Mouse (Mus musculus): Measurements from ENCODE around the gene Tarsl2. TPM values are rescaled to one million over a fixed set of nuclear protein-coding genes. Genes with fewer than 3 reads are reported as not detected.

Gene Tarsl2
- polyA plus RNA-seq, 1 experiment from 2014 or later: 7.0 TPM

GRCm38 (mm10) chr7:65678900-65679595, 34.4 kb downstream of the Tarsl2 start:
- Histone ChIP-seq H3K36me3 (ENCODE audit: control insufficient read depth, insufficient read depth, low read length) (no peaks in the 10 kb centered on the region), H3K27ac (ENCODE audit: low read length) (no peak overlapping the region), H3K4me3 (ENCODE audit: low read length) (no peak overlapping the region), H3K9me3 (ENCODE audit: control insufficient read depth, low read length) (no peaks in the 10 kb centered on the region), H3K27me3 (ENCODE audit: control insufficient read depth, insufficient read depth, low read depth, low read length) (no peaks in the 10 kb centered on the region), H3K9ac (ENCODE audit: low read length) (no peak overlapping the region), H3K4me1 (replicated peaks; ENCODE audit: control insufficient read depth, insufficient read depth, low read length) (no peaks in the 10 kb centered on the region), H3K4me2 (ENCODE audit: low read depth, low read length) (no peak overlapping the region)
- ATAC-seq (ENCODE audit: low read depth): no peak
- 57% methylated on average over 7 of the region's 7 CpGs for WGBS

- Histone ChIP-seq H3K27ac (ENCODE audit: low read length) (no peak overlapping the region), H3K9ac (ENCODE audit: low read length) (no peak overlapping the region), H3K4me1 (replicated peaks; ENCODE audit: control insufficient read depth, insufficient read depth, low read length) (no peaks in the 10 kb centered on the region), H3K4me3 (ENCODE audit: low read length) (no peak overlapping the region), H3K36me3 (ENCODE audit: control insufficient read depth, insufficient read depth, low read length) (no peaks in the 10 kb centered on the region), H3K27me3 (ENCODE audit: control insufficient read depth, insufficient read depth, low read depth, low read length) (no peaks in the 10 kb centered on the region), H3K4me2 (ENCODE audit: low read depth, low read length) (no peak overlapping the region), H3K9me3 (ENCODE audit: control insufficient read depth, low read length) (no peaks in the 10 kb centered on the region)
- no peak for ATAC-seq (ENCODE audit: low read depth)
- WGBS: 44% methylated on average over 5 of the region's 5 CpGs
Measured at GRCm38 (mm10) chr7:65681166-65681565, 36.5 kb downstream of the Tarsl2 start.

GRCm38 (mm10) chr7:65684256-65684835, 39.6 kb downstream of the Tarsl2 start:
- H3K36me3 ChIP-seq (ENCODE audit: control insufficient read depth, insufficient read depth, low read length): no peaks in the 10 kb centered on the region
- H3K4me1 ChIP-seq (replicated peaks; ENCODE audit: control insufficient read depth, insufficient read depth, low read length): no peaks in the 10 kb centered on the region
- H3K4me2 ChIP-seq (ENCODE audit: low read depth, low read length): no peak overlapping the region
- H3K9me3 ChIP-seq (ENCODE audit: control insufficient read depth, low read length): no peaks in the 10 kb centered on the region
- H3K9ac ChIP-seq (ENCODE audit: low read length): no peak overlapping the region
- no peak overlapping the region for H3K27ac ChIP-seq (ENCODE audit: low read length)
- no peaks in the 10 kb centered on the region for H3K27me3 ChIP-seq (ENCODE audit: control insufficient read depth, insufficient read depth, low read depth, low read length)
- WGBS: 54% methylated on average over 7 of the region's 7 CpGs
- H3K4me3 ChIP-seq (ENCODE audit: low read length): no peak overlapping the region
- ATAC-seq (ENCODE audit: low read depth): no peak

GRCm38 (mm10) chr7:65686664-65687063, 42.0 kb downstream of the Tarsl2 start:
- ATAC-seq (ENCODE audit: low read depth): no peak
- 92% methylated on average over 9 of the region's 9 CpGs for WGBS
- Histone ChIP-seq H3K27ac (ENCODE audit: low read length) (no peak overlapping the region), H3K36me3 (ENCODE audit: control insufficient read depth, insufficient read depth, low read length) (no peaks in the 10 kb centered on the region), H3K4me3 (ENCODE audit: low read length) (no peak overlapping the region), H3K4me2 (ENCODE audit: low read depth, low read length) (no peak overlapping the region), H3K27me3 (ENCODE audit: control insufficient read depth, insufficient read depth, low read depth, low read length) (no peaks in the 10 kb centered on the region), H3K4me1 (replicated peaks; ENCODE audit: control insufficient read depth, insufficient read depth, low read length) (no peaks in the 10 kb centered on the region), H3K9ac (ENCODE audit: low read length) (no peak overlapping the region), H3K9me3 (ENCODE audit: control insufficient read depth, low read length) (no peaks in the 10 kb centered on the region)

GRCm38 (mm10) chr7:65690869-65691268, 46.2 kb downstream of the Tarsl2 start, which contains the start of gene Tm2d3:
Gene Tm2d3 (plus strand): TSS chr7:65691169.
- no peaks in the 10 kb centered on the region for H3K27me3 ChIP-seq (ENCODE audit: control insufficient read depth, insufficient read depth, low read depth, low read length)
- no peak within 1 kb of the TSS; the same call in 1 of the 2 replicates for H3K27ac ChIP-seq (ENCODE audit: low read length)
- peaks cover 5% of the 10 kb centered on the region; the same call in 1 of the 2 replicates for H3K36me3 ChIP-seq (ENCODE audit: control insufficient read depth, insufficient read depth, low read length)
- no peaks in the 10 kb centered on the region for H3K9me3 ChIP-seq (ENCODE audit: control insufficient read depth, low read length)
- no peak within 1 kb of the TSS for H3K4me3 ChIP-seq (ENCODE audit: low read length)
- H3K4me1 ChIP-seq (replicated peaks; ENCODE audit: control insufficient read depth, insufficient read depth, low read length): peaks cover 14% of the 10 kb centered on the region
- no peak for ATAC-seq (ENCODE audit: low read depth)
- H3K9ac ChIP-seq (ENCODE audit: low read length): no peak within 1 kb of the TSS
- WGBS: 82% methylated on average over 7 of the region's 7 CpGs
- no peak within 1 kb of the TSS for H3K4me2 ChIP-seq (ENCODE audit: low read depth, low read length)

- peaks cover 6% of the 10 kb centered on the region; the same call in 1 of the 2 replicates for H3K36me3 ChIP-seq (ENCODE audit: control insufficient read depth, insufficient read depth, low read length)
- H3K4me3 ChIP-seq (ENCODE audit: low read length): no peak overlapping the region
- WGBS: 64% methylated on average over 8 of the region's 8 CpGs
- ATAC-seq (ENCODE audit: low read depth): no peak
- peaks cover 14% of the 10 kb centered on the region for H3K4me1 ChIP-seq (replicated peaks; ENCODE audit: control insufficient read depth, insufficient read depth, low read length)
- peak overlapping the region; percentile 91; the same call in 1 of the 2 replicates for H3K4me2 ChIP-seq (ENCODE audit: low read depth, low read length)
- no peak overlapping the region; the same call in 1 of the 2 replicates for H3K9ac ChIP-seq (ENCODE audit: low read length)
- H3K27me3 ChIP-seq (ENCODE audit: control insufficient read depth, insufficient read depth, low read depth, low read length): no peaks in the 10 kb centered on the region
- H3K9me3 ChIP-seq (ENCODE audit: control insufficient read depth, low read length): no peaks in the 10 kb centered on the region
- H3K27ac ChIP-seq (ENCODE audit: low read length): peak overlapping the region; percentile 98
Measured at GRCm38 (mm10) chr7:65691929-65692605, 47.4 kb downstream of the Tarsl2 start.

GRCm38 (mm10) chr7:65692883-65693282, 48.2 kb downstream of the Tarsl2 start:
- Histone ChIP-seq H3K4me3 (ENCODE audit: low read length) (peak overlapping the region; percentile 84), H3K27ac (ENCODE audit: low read length) (peak overlapping the region; percentile 98), H3K4me2 (ENCODE audit: low read depth, low read length) (peak overlapping the region; percentile 91), H3K4me1 (replicated peaks; ENCODE audit: control insufficient read depth, insufficient read depth, low read length) (peaks cover 14% of the 10 kb centered on the region), H3K27me3 (ENCODE audit: control insufficient read depth, insufficient read depth, low read depth, low read length) (no peaks in the 10 kb centered on the region), H3K9me3 (ENCODE audit: control insufficient read depth, low read length) (no peaks in the 10 kb centered on the region), H3K36me3 (ENCODE audit: control insufficient read depth, insufficient read depth, low read length) (peaks cover 11% of the 10 kb centered on the region), H3K9ac (ENCODE audit: low read length) (peak overlapping the region; percentile 86)
- WGBS: under 1% methylated on average over 10 of the region's 10 CpGs
- peak; percentile 81 for ATAC-seq (ENCODE audit: low read depth)

GRCm38 (mm10) chr7:65693301-65693821, 48.7 kb downstream of the Tarsl2 start:
- H3K9me3 ChIP-seq (ENCODE audit: control insufficient read depth, low read length): no peaks in the 10 kb centered on the region
- H3K4me2 ChIP-seq (ENCODE audit: low read depth, low read length): peak overlapping the region; percentile 91
- peaks cover 14% of the 10 kb centered on the region for H3K4me1 ChIP-seq (replicated peaks; ENCODE audit: control insufficient read depth, insufficient read depth, low read length)
- H3K36me3 ChIP-seq (ENCODE audit: control insufficient read depth, insufficient read depth, low read length): peaks cover 14% of the 10 kb centered on the region
- no peaks in the 10 kb centered on the region for H3K27me3 ChIP-seq (ENCODE audit: control insufficient read depth, insufficient read depth, low read depth, low read length)
- H3K9ac ChIP-seq (ENCODE audit: low read length): peak overlapping the region; percentile 86
- H3K27ac ChIP-seq (ENCODE audit: low read length): peak overlapping the region; percentile 98
- under 1% methylated on average over 49 of the region's 52 CpGs for WGBS
- ATAC-seq (ENCODE audit: low read depth): peak; percentile 96
- peak overlapping the region; percentile 84 for H3K4me3 ChIP-seq (ENCODE audit: low read length)

- Histone ChIP-seq H3K27ac (ENCODE audit: low read length) (no peak overlapping the region), H3K4me1 (replicated peaks; ENCODE audit: control insufficient read depth, insufficient read depth, low read length) (peaks cover 14% of the 10 kb centered on the region), H3K4me3 (ENCODE audit: low read length) (no peak overlapping the region), H3K27me3 (ENCODE audit: control insufficient read depth, insufficient read depth, low read depth, low read length) (no peaks in the 10 kb centered on the region), H3K9me3 (ENCODE audit: control insufficient read depth, low read length) (no peaks in the 10 kb centered on the region), H3K9ac (ENCODE audit: low read length) (no peak overlapping the region), H3K4me2 (ENCODE audit: low read depth, low read length) (no peak overlapping the region), H3K36me3 (ENCODE audit: control insufficient read depth, insufficient read depth, low read length) (peaks cover 30% of the 10 kb centered on the region)
- WGBS: 38% methylated on average over 2 of the region's 2 CpGs
- no peak for ATAC-seq (ENCODE audit: low read depth)
Measured at GRCm38 (mm10) chr7:65696450-65696849, 51.8 kb downstream of the Tarsl2 start.
